Mouse (Mus musculus): Measurements from ENCODE around the gene Opn4. TPM values are rescaled to one million over a fixed set of nuclear protein-coding genes. Genes with fewer than 3 reads are reported as not detected.
A peak's percentile ranks its signal among the peaks of the same experiment; 100 is the strongest.

Gene Opn4
- polyA plus RNA-seq, 1 experiment from 2014 or later = 4.3 TPM

DNA sequence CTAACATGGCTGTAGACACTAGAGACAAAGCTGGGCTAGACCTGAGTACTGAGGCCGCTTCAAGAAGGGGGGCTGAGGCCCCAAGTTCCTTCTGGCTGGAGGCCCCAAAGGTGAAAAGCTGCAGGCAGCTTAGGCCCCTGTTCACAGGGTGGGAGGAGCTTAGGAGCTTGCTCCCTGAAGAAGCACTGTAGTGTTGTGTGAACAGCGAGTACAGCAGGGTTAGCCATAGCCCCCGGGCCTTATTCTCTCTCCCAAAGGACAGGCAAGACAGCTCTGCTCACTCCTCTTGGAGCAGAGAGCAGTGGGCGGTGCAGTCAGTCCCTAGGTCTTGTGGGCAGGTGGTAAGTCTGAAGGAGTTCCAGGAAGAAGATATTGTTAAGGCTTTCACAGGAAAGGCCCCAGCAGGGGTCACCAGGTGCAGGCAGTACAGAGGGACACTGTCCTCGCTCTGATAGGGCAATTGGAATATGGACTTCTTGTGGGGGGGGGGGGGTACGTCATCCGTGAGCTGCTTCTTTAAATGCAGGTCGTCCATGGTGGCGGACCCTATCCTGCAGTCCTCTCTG lies 26.5 kb downstream of the Opn4 start:
- peak overlapping the region; percentile 21; the same call in 1 of the 2 replicates for H3K4me2 ChIP-seq
- H3K4me3 ChIP-seq = no peak overlapping the region
- H3K27me3 ChIP-seq (replicated peaks) = no peaks in the 10 kb centered on the region
- H3K27ac ChIP-seq (ENCODE audit: poor library complexity, severe bottlenecking) = peak overlapping the region; percentile 93
- 32% methylated on average over 9 of the region's 9 CpGs for WGBS
- H3K9me3 ChIP-seq (replicated peaks) = no peaks in the 10 kb centered on the region
- peaks cover 40% of the 10 kb centered on the region for H3K36me3 ChIP-seq
- ATAC-seq (ENCODE audit: insufficient number of reproducible peaks, low FRiP score) = no peak
- H3K4me1 ChIP-seq (replicated peaks) = peaks cover 78% of the 10 kb centered on the region
- H3K9ac ChIP-seq = peak overlapping the region; percentile 43

GRCm38 (mm10) chr14:34571610-34572387 lies 28.1 kb downstream of the Opn4 start:
- peak overlapping the region; percentile 93 for H3K27ac ChIP-seq (ENCODE audit: poor library complexity, severe bottlenecking)
- peaks cover 81% of the 10 kb centered on the region for H3K4me1 ChIP-seq (replicated peaks)
- no peaks in the 10 kb centered on the region for H3K27me3 ChIP-seq (replicated peaks)
- no peak overlapping the region for H3K9ac ChIP-seq
- H3K4me2 ChIP-seq = no peak overlapping the region
- no peak for ATAC-seq (ENCODE audit: insufficient number of reproducible peaks, low FRiP score)
- no peaks in the 10 kb centered on the region for H3K9me3 ChIP-seq (replicated peaks)
- peaks cover 24% of the 10 kb centered on the region for H3K36me3 ChIP-seq
- no peak overlapping the region for H3K4me3 ChIP-seq
- 75% methylated on average over 17 of the region's 17 CpGs for WGBS

DNA sequence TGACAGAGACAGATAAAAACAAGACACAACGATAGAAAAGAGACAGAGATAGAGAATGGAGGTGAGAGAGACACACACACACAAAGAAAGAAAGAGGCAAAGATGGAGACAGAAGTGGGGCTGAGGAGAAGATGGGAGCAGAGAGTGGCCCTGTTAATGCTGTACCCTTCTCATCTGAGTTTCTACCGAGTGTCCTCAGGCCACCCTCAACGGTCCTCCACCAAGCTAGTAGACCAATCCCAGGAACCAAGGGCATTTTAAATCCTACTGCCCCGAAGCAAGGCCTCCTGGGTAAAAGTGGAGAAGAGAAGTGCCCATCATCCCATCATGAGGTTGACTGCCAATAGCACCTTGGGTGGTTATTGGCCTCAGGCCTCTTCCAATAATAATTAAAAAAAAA lies 29.0 kb downstream of the Opn4 start:
- ATAC-seq (ENCODE audit: insufficient number of reproducible peaks, low FRiP score) = no peak
- Histone ChIP-seq H3K27ac (ENCODE audit: poor library complexity, severe bottlenecking) (peak overlapping the region; percentile 28; the same call in 1 of the 2 replicates), H3K36me3 (peaks cover 15% of the 10 kb centered on the region), H3K9me3 (replicated peaks) (no peaks in the 10 kb centered on the region), H3K4me3 (no peak overlapping the region), H3K9ac (no peak overlapping the region), H3K27me3 (replicated peaks) (no peaks in the 10 kb centered on the region), H3K4me2 (no peak overlapping the region), H3K4me1 (replicated peaks) (peaks cover 81% of the 10 kb centered on the region)
- 65% methylated on average over 4 of the region's 4 CpGs for WGBS

DNA sequence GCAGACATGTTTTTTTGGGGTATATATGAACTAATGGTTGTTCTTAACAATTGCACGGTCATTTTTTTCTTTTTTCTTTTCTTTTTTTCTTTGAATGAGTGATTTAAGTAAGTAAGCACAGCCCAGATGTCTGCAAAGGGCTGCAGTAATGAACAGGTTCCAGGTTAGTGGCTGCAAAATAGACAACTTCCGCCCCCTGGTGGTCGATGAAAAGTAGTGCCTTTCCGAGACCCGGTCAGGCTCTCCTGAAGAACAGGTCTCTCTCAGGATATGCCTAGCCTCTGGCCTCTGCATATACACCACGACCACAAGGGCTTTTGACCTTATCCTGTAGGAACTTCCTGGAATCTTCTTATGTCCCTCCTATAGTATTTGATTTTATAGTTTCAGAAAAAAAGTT lies 29.6 kb downstream of the Opn4 start:
- H3K9me3 ChIP-seq (replicated peaks) = no peaks in the 10 kb centered on the region
- WGBS = 1% methylated on average over 6 of the region's 6 CpGs
- H3K27me3 ChIP-seq (replicated peaks) = no peaks in the 10 kb centered on the region
- H3K4me1 ChIP-seq (replicated peaks) = peaks cover 81% of the 10 kb centered on the region
- H3K9ac ChIP-seq = no peak overlapping the region
- H3K36me3 ChIP-seq = peaks cover 9% of the 10 kb centered on the region
- H3K4me3 ChIP-seq = no peak overlapping the region
- ATAC-seq (ENCODE audit: insufficient number of reproducible peaks, low FRiP score) = peak; percentile 12; the same call in 1 of the 2 replicates
- peak overlapping the region; percentile 63 for H3K4me2 ChIP-seq
- H3K27ac ChIP-seq (ENCODE audit: poor library complexity, severe bottlenecking) = peak overlapping the region; percentile 65; the same call in 1 of the 2 replicates

- peak overlapping the region; percentile 26 for H3K4me3 ChIP-seq
- peak overlapping the region; percentile 14 for H3K9ac ChIP-seq
- no peak for ATAC-seq (ENCODE audit: insufficient number of reproducible peaks, low FRiP score)
- 25% methylated on average over 27 of the region's 27 CpGs for WGBS
- H3K27ac ChIP-seq (ENCODE audit: poor library complexity, severe bottlenecking) = peak overlapping the region; percentile 65
- H3K9me3 ChIP-seq (replicated peaks) = no peaks in the 10 kb centered on the region
- peaks cover 6% of the 10 kb centered on the region; the same call in 1 of the 2 replicates for H3K36me3 ChIP-seq
- H3K4me2 ChIP-seq = peak overlapping the region; percentile 63
- no peaks in the 10 kb centered on the region for H3K27me3 ChIP-seq (replicated peaks)
- peaks cover 87% of the 10 kb centered on the region for H3K4me1 ChIP-seq (replicated peaks)
Observed at GRCm38 (mm10) chr14:34569534-34570194, 30.3 kb downstream of the Opn4 start.

GRCm38 (mm10) chr14:34568626-34569025 lies 31.3 kb downstream of the Opn4 start:
- Histone ChIP-seq H3K4me1 (replicated peaks) (peaks cover 84% of the 10 kb centered on the region), H3K36me3 (peaks cover 11% of the 10 kb centered on the region; the same call in 1 of the 2 replicates), H3K27ac (ENCODE audit: poor library complexity, severe bottlenecking) (peak overlapping the region; percentile 29; the same call in 1 of the 2 replicates), H3K9ac (0 out of 2 replicates have a peak overlapping the region, but pooled peaks have one; percentile 42), H3K4me3 (no peak overlapping the region), H3K9me3 (replicated peaks) (no peaks in the 10 kb centered on the region), H3K4me2 (no peak overlapping the region), H3K27me3 (replicated peaks) (no peaks in the 10 kb centered on the region)
- ATAC-seq (ENCODE audit: insufficient number of reproducible peaks, low FRiP score) = no peak
- WGBS = 56% methylated on average over 4 of the region's 4 CpGs

DNA sequence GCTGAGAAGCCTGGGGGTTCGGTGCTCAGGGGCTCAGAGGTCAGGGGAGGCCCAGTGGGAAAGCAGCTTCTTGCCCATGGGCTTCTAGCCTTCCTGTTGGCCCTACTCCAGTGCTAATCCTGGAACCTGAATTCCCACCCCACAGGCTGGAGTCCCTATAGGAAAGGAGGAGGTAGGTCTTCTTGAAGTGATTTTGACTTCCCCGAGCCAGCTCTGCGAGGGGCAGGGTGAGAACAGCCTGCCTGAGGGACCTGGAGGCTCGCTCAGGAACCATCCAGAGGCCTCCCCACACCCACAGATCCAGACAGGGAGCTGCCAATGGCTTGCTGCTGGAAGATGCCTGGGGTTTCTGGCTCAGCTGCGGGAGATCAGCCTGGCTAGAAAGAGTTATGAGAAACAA lies 32.2 kb downstream of the Opn4 start:
- Histone ChIP-seq H3K4me3 (no peak overlapping the region), H3K9me3 (replicated peaks) (no peaks in the 10 kb centered on the region), H3K9ac (peak overlapping the region; percentile 28; the same call in 1 of the 2 replicates), H3K27me3 (replicated peaks) (no peaks in the 10 kb centered on the region), H3K36me3 (peaks cover 14% of the 10 kb centered on the region; the same call in 1 of the 2 replicates), H3K27ac (ENCODE audit: poor library complexity, severe bottlenecking) (peak overlapping the region; percentile 60), H3K4me1 (replicated peaks) (peaks cover 79% of the 10 kb centered on the region), H3K4me2 (no peak overlapping the region)
- ATAC-seq (ENCODE audit: insufficient number of reproducible peaks, low FRiP score) = no peak
- WGBS = 22% methylated on average over 5 of the region's 5 CpGs

GRCm38 (mm10) chr14:34566530-34566929 lies 33.4 kb downstream of the Opn4 start:
- 87% methylated on average over 7 of the region's 7 CpGs for WGBS
- Histone ChIP-seq H3K27ac (ENCODE audit: poor library complexity, severe bottlenecking) (peak overlapping the region; percentile 56; the same call in 1 of the 2 replicates), H3K36me3 (peaks cover 21% of the 10 kb centered on the region), H3K4me1 (replicated peaks) (peaks cover 79% of the 10 kb centered on the region), H3K9me3 (replicated peaks) (no peaks in the 10 kb centered on the region), H3K9ac (peak overlapping the region; percentile 41; the same call in 1 of the 2 replicates), H3K4me3 (no peak overlapping the region), H3K4me2 (no peak overlapping the region), H3K27me3 (replicated peaks) (no peaks in the 10 kb centered on the region)
- no peak for ATAC-seq (ENCODE audit: insufficient number of reproducible peaks, low FRiP score)

- no peak for ATAC-seq (ENCODE audit: insufficient number of reproducible peaks, low FRiP score)
- H3K4me1 ChIP-seq (replicated peaks) = peaks cover 84% of the 10 kb centered on the region
- 54% methylated on average over 17 of the region's 17 CpGs for WGBS
Observed at GRCm38 (mm10) chr14:34565711-34566110, 34.2 kb downstream of the Opn4 start.

DNA sequence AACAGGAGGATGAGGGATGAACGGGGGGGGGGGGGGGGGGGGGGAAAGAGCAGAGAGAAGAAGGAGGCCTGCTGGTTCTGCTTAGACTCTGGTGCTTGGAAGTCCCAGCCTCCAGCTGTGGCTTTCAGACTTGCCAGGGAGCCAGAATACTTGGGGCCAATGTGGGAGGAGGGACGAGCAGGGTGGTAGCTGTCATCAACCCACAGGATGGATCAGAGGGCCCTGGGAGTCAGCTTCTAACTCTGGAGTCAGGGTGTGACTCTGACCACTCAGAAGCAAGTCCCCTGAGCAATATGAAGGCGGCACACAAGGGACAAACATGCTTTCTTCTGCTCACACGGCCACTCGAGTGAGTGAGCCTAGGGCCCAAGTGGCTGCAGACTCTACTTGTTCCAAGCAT lies 35.3 kb downstream of the Opn4 start:
- Histone ChIP-seq H3K27ac (ENCODE audit: poor library complexity, severe bottlenecking) (peak overlapping the region; percentile 56; the same call in 1 of the 2 replicates), H3K4me3 (no peak overlapping the region), H3K36me3 (peaks cover 40% of the 10 kb centered on the region), H3K27me3 (replicated peaks) (no peaks in the 10 kb centered on the region), H3K9me3 (replicated peaks) (no peaks in the 10 kb centered on the region), H3K4me1 (replicated peaks) (peaks cover 85% of the 10 kb centered on the region), H3K9ac (peak overlapping the region; percentile 36; the same call in 1 of the 2 replicates), H3K4me2 (no peak overlapping the region)
- 44% methylated on average over 5 of the region's 5 CpGs for WGBS
- no peak for ATAC-seq (ENCODE audit: insufficient number of reproducible peaks, low FRiP score)

More at GRCm38 (mm10) chr14:34565711-34566110, 34.2 kb downstream of the Opn4 start:
- H3K4me2 ChIP-seq = peak overlapping the region; percentile 27; the same call in 1 of the 2 replicates
- peaks cover 29% of the 10 kb centered on the region for H3K36me3 ChIP-seq
- H3K4me3 ChIP-seq = no peak overlapping the region
- H3K9ac ChIP-seq = peak overlapping the region; percentile 41; the same call in 1 of the 2 replicates
- H3K27me3 ChIP-seq (replicated peaks) = no peaks in the 10 kb centered on the region
- peak overlapping the region; percentile 56; the same call in 1 of the 2 replicates for H3K27ac ChIP-seq (ENCODE audit: poor library complexity, severe bottlenecking)
- no peaks in the 10 kb centered on the region for H3K9me3 ChIP-seq (replicated peaks)

DNA sequence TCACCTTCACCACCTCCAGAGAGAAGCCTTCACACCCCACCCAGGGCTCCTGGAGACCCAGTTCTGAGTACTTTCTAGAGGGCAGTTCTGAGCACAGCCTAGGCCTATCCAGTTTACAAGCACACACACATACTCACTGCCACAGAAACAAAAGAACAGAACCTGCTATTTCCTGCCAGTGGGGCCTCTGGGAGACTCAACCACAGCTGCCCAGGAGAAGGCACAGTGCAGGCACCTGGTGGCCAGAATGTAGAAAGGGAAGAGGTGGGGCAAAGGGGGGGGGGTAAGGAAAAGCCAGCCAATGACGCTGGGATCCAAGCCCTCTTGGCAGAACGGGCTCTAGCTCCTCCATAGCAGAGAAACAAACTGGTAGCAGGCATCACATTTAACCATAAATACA lies 37.5 kb downstream of the Opn4 start:
- no peaks in the 10 kb centered on the region for H3K9me3 ChIP-seq (replicated peaks)
- H3K27me3 ChIP-seq (replicated peaks) = no peaks in the 10 kb centered on the region
- H3K4me1 ChIP-seq (replicated peaks) = peaks cover 70% of the 10 kb centered on the region
- H3K27ac ChIP-seq (ENCODE audit: poor library complexity, severe bottlenecking) = peak overlapping the region; percentile 31; the same call in 1 of the 2 replicates
- 20% methylated on average over 2 of the region's 2 CpGs for whole genome bisulfite sequencing
- H3K4me3 ChIP-seq = no peak overlapping the region
- no peak overlapping the region for H3K4me2 ChIP-seq
- peaks cover 58% of the 10 kb centered on the region for H3K36me3 ChIP-seq
- H3K9ac ChIP-seq = no peak overlapping the region
- no peak for ATAC-seq (ENCODE audit: insufficient number of reproducible peaks, low FRiP score)

Measured in heart, embryonic 12.5 days (tissue).